Mouse (Mus musculus) ovary, postnatal 36 days (tissue): ENCODE measurements around the gene Asns.
"Not testable (repeated sequence)": the region's sequence is repeated elsewhere in the genome, so short reads cannot be mapped to it uniquely, and the experiment has no call there.

ENCODE experiments used
- DNase-seq: peaks from one replicate; pipeline ENCODE4 v3.0.0; 2022; ENCODE audit warnings: low spot score, mixed read lengths

Asns gene

DNA sequence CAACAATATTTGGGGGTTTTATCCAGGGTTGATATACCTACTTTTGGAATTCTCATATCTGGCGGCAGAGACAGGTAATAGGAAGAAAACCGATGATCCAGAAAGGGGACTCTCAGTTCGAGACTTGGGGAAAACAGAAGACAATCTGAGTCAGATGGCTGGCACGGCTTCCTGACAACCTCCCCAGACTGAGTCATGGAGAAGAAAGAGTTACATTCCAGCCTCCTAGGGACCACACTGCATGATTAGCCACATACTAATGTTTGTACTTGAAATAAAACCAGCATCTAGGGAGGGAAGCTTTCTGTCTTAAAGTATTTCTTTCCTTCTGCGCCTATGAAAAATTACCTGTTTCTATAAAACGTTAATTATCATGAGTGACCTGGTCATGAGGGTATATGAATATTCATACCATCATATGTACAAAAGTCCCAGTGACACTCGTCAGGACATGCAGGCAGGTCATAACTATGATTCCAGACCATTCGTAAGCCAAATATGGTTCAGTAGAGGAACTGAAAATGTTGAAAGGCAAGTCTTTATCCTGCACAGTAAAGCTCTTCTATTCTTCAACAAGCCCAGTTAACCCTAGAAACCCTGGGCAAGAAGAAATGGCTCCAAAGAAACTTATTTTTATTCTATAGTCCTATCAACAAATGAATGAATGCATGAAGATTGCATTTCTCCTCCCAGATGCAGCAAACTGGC is 16.7 kb downstream of the Asns start:
- no peak for DNase-seq

DNA sequence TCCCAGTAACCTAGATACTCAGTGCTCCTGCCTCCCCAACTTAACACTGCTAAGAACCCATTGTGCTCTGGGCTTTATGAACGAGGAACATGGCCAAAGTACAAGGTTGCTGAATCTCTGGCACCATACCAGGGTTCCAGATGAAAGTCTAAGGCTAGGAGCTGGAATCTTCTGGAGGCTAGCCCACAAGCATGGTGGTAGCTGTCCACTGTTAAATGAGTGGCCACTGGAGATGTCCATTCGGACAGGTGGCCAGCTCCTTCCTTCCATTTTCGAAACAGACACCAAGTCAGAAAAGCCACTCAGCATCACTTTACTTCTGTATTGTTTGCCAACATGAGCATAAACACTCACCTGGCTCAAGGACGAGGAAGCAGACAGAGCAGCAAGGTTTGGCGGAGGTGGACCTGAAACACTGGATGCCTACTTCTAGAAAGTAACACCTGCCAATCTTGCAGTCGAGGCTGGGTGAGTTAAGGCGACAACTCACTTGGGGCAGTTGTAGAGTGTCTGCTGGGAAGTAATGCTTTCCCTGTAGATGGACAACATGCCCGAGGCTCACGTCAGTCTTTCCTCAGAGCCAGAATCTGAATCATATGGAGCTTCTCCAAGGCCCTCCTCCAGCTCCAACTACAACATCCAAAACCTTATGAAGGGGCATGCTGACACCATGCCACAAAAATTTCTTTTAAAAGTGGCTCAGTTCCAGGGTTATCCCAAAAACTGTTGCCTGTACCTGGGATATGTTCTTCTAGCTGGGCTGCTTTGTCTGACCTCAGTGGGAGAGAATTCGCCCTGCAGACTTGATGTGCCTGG is 20.4 kb downstream of the Asns start:
- DNase-seq: no peak

DNA sequence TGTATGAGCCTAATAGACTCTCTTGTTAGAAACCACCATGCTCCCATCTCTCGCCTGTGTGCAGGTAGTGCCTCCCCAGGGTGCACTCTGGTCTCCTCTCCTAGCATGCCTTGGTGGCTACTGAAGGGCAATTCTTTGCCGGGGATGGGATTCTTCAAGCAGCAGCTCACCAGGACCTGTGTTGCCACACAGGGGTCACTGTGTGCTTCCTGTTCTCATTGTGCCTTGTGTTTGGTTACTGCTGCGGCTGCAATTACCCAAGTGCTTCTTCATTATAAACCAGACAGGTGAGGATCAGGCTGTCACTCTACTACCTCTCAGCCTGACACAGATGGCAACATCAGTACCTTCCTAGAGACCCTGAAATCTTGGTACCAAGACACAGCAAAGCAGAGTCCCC is 21.6 kb downstream of the Asns start:
- DNase-seq: no peak

GRCm38 (mm10) chr6:7670588-7670987 is 22.5 kb downstream of the Asns start:
- no peak for DNase-seq

GRCm38 (mm10) chr6:7669721-7670120 is 23.3 kb downstream of the Asns start:
- DNase-seq: no peak

GRCm38 (mm10) chr6:7668332-7668731 is 24.7 kb downstream of the Asns start:
- DNase-seq: no peak

DNA sequence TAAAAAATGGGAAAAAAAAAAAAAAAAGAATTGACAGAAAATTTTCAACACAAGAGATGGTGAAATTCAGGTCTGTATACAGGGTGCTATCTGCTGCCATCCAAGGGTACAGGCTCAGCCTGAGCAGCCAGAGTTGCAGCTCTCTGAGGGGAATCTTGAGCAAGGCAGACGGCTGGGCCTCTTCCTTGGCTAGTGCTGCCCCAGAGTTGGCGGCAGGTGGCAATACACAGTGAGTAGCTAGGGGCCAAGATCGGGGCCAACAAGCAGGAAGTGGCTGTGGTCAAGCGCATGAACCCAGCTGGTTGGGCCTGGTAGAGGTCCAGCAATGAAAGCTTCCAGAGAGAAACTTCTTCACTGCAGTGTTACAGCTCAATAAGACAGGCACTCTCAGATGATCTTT is 27.2 kb downstream of the Asns start:
- not testable (repeated sequence) for DNase-seq

GRCm38 (mm10) chr6:7661455-7661854 is 31.6 kb downstream of the Asns start:
- no peak for DNase-seq

- no peak for DNase-seq
Observed at GRCm38 (mm10) chr6:7660377-7661080, 32.5 kb downstream of the Asns start.

DNA sequence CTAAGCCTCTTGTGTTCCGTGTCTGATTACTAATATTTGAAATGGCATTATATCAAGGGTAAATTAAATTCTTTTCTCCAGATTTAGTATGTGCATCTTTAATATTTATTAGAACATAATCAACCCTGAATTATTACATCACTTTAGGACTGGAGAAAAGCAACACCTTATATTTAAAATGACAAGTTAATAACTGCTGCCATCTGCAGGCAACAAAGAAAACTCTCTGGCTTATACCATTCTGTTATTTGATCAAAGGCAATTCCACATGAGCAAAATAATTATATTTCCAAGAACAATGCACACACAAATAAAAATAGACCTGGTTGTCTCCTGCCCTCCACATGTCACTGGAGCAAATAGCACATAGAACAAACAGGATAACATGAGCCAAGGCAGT is 36.5 kb downstream of the Asns start:
- DNase-seq: no peak

DNA sequence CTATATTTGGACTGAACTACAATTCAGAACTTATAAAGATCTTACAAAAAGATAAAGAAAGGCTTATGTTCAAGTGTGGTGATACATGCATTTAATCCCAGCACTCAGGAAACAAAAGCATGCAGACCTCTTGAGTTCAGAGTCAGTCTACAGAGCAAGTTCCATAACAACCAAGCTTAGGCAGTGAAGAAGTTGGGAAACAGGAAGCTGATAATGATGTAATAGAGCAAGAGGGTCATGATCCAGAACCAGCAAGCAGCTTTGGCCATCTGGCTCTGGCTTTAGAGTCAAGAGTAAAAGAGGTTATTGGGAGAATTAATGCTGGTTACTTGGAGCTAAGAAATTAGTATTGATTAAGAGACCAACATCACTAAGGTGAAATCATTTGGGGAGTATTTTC is 44.6 kb downstream of the Asns start:
- DNase-seq: no peak
